Mouse (Mus musculus): Measurements from ENCODE around the gene Gas2l1. TPM values are rescaled to one million over a fixed set of nuclear protein-coding genes. Genes with fewer than 3 reads are reported as not detected.
"Not testable (repeated sequence)": the region's sequence is repeated elsewhere in the genome, so short reads cannot be mapped to it uniquely, and the experiment has no call there.

Gas2l1 gene
- polyA plus RNA-seq, 1 experiment: 1,288 TPM

DNA sequence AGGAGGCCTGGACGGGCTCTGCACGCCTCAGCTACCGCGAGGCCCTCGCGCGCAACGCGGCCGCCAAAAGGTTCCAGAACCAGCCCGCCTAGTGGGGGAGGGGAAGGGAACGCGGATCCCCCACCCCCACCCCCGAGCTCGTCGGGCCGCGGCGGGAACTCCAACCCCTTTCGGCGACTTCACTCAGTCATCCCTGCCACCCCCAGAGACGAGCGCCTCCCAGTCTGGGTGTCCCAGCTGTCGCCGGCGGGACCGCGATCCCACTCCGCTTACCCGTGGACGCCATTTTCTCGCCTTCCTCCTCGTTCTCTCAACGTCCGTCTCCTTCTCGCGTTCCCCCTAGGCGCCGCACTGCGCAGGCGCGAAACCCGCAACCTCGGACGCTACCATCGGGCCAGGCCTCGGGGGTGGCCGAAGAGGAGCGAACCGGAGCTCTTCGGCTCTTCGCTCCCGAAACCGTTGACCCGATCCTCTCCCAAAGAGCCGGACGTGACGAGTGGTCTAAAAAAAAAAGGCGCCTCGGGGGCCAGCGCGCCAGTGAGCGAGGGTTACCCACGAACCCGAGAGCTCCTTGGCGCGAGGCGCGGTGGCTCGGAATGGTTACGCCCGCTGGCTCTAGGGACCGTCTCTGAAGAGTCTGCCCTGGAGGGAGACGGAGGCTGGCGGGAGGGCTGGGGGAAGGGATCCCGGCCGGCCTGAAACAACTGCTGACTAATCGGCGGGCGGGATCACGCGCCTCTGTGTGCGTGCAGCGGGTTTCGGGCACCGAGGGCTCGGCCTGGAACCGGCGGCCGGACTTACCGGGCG, 33.8 kb upstream of the Gas2l1 start, which contains the start of the genes Rhbdd3 and Ewsr1:
Rhbdd3 (plus strand) TSS at position 191 of the 807 bp plus-strand sequence.
Ewsr1 (minus strand) TSS at position 531 of the 807 bp plus-strand sequence.
- TF ChIP-seq FLI1 (IDR thresholded peaks at IDR 0.05; ENCODE audit: low read length): no peak
- TF ChIP-seq GATA1 (IDR thresholded peaks at IDR 0.05; ENCODE audit: borderline replicate concordance, low read length): no peak
- H3K9me3 ChIP-seq: no peaks in the 10 kb centered on the region
- H3K27me3 ChIP-seq (replicated peaks): no peaks in the 10 kb centered on the region
- peak within 1 kb of the TSS; percentile 98 for H3K4me3 ChIP-seq (replicated peaks)
- H3K4me1 ChIP-seq: peaks cover 52% of the 10 kb centered on the region
- peaks cover 47% of the 10 kb centered on the region for H3K36me3 ChIP-seq (replicated peaks; ENCODE audit: low read length)

GRCm38 (mm10) chr11:5098035-5098735, 33.1 kb upstream of the Gas2l1 start:
- Histone ChIP-seq H3K27me3 (replicated peaks) (no peaks in the 10 kb centered on the region), H3K4me3 (replicated peaks) (peak overlapping the region; percentile 98), H3K9me3 (no peaks in the 10 kb centered on the region), H3K36me3 (replicated peaks; ENCODE audit: low read length) (peaks cover 47% of the 10 kb centered on the region), H3K4me1 (peaks cover 52% of the 10 kb centered on the region)
- no peak for TF ChIP-seq FLI1 (IDR thresholded peaks at IDR 0.05; ENCODE audit: low read length)
- no peak for TF ChIP-seq GATA1 (IDR thresholded peaks at IDR 0.05; ENCODE audit: borderline replicate concordance, low read length)

- peaks cover 47% of the 10 kb centered on the region for H3K36me3 ChIP-seq (replicated peaks; ENCODE audit: low read length)
- H3K4me1 ChIP-seq: peaks cover 45% of the 10 kb centered on the region
- no peaks in the 10 kb centered on the region for H3K9me3 ChIP-seq
- H3K4me3 ChIP-seq (replicated peaks): peak overlapping the region; percentile 98
- H3K27me3 ChIP-seq (replicated peaks): no peaks in the 10 kb centered on the region
- TF ChIP-seq GATA1 (IDR thresholded peaks at IDR 0.05; ENCODE audit: borderline replicate concordance, low read length) (no peak), FLI1 (IDR thresholded peaks at IDR 0.05; ENCODE audit: low read length) (no peak)
Measured at GRCm38 (mm10) chr11:5096480-5097020, 31.4 kb upstream of the Gas2l1 start.

- TF ChIP-seq FLI1 (IDR thresholded peaks at IDR 0.05; ENCODE audit: low read length): no peak
- TF ChIP-seq GATA1 (IDR thresholded peaks at IDR 0.05; ENCODE audit: borderline replicate concordance, low read length): no peak
- Histone ChIP-seq H3K27me3 (replicated peaks) (no peaks in the 10 kb centered on the region), H3K4me3 (replicated peaks) (peak overlapping the region; percentile 42), H3K9me3 (no peaks in the 10 kb centered on the region), H3K4me1 (peaks cover 38% of the 10 kb centered on the region), H3K36me3 (replicated peaks; ENCODE audit: low read length) (peaks cover 47% of the 10 kb centered on the region)
Measured at GRCm38 (mm10) chr11:5095877-5096276, 30.8 kb upstream of the Gas2l1 start.

DNA sequence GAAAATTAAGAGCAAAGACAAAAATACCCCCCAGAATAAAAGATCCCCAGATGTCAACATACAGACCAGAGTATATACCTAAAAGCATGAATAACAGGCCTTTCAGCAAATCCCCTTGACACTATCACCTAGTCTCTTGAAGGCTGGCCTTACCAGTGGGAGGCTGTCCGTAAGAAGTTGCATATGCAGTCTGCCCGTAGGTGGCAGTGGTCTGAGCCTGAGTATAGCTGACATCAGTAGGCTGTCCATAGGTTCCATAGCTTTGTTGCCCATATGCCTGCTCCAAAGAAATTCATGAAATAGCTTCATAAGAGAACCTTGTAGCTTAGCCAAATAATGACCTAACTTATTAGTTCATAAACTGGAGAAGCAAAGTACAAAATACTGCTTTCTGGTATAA, 26.6 kb upstream of the Gas2l1 start:
- Histone ChIP-seq H3K36me3 (replicated peaks; ENCODE audit: low read length) (peaks cover 87% of the 10 kb centered on the region), H3K4me1 (peaks cover 31% of the 10 kb centered on the region)

GRCm38 (mm10) chr11:5089147-5089546, 24.0 kb upstream of the Gas2l1 start:
- H3K4me1 ChIP-seq: peaks cover 24% of the 10 kb centered on the region
- no peaks in the 10 kb centered on the region for H3K27me3 ChIP-seq (replicated peaks)
- peaks cover 100% of the 10 kb centered on the region for H3K36me3 ChIP-seq (replicated peaks; ENCODE audit: low read length)
- no peaks in the 10 kb centered on the region for H3K9me3 ChIP-seq
- H3K4me3 ChIP-seq (replicated peaks): no peak overlapping the region
- TF ChIP-seq GATA1 (IDR thresholded peaks at IDR 0.05; ENCODE audit: borderline replicate concordance, low read length) (no peak), FLI1 (IDR thresholded peaks at IDR 0.05; ENCODE audit: low read length) (no peak)

More for the DNA sequence above, 26.6 kb upstream of the Gas2l1 start:
- TF ChIP-seq GATA1 (IDR thresholded peaks at IDR 0.05; ENCODE audit: borderline replicate concordance, low read length) (no peak), FLI1 (IDR thresholded peaks at IDR 0.05; ENCODE audit: low read length) (no peak)
- Histone ChIP-seq H3K27me3 (replicated peaks) (no peaks in the 10 kb centered on the region), H3K4me3 (replicated peaks) (no peak overlapping the region), H3K9me3 (no peaks in the 10 kb centered on the region)

DNA sequence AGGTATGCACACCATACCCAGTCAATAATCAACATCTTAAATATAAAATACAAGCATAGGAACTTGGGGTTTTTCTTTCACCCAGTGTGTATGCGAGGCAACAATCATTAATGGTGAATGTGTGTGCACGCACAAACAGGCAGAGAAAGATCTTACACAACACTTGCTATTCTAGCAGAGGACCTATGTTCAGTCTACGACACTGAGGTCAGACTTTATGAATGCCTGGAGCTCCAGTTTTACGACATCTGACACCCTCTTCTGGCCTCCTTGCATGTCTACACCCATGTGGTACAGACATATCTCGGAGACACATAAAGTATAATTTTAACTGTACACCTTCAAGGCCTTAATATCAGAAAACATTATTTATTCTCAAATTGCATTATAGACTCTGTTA, 11.7 kb upstream of the Gas2l1 start:
- not testable (repeated sequence) for H3K4me1 ChIP-seq; H3K4me3 ChIP-seq (replicated peaks); H3K9me3 ChIP-seq; H3K27me3 ChIP-seq (replicated peaks)
- peaks cover 84% of the 10 kb centered on the region for H3K36me3 ChIP-seq (replicated peaks; ENCODE audit: low read length)

DNA sequence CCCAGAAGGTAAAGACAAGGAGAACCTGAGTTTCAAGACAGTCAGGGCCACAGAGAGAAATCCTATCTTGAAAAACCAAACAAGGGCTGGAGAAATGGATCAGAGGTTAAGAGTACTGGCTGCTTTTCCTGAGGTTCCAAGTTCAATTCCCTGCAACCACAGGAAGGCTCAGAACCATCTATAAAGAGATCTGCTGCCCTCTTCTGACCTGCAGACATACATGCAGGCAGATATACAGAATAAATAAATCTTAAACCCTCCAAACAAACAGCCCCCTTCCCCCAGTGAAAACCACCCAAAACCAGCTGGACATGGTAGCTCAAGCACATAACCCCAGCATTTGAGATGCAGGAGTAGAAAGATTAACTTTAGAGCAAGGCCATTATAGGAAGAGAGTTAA, 10.6 kb upstream of the Gas2l1 start:
- H3K9me3 ChIP-seq: no peaks in the 10 kb centered on the region
- TF ChIP-seq GATA1 (IDR thresholded peaks at IDR 0.05; ENCODE audit: borderline replicate concordance, low read length): no peak
- TF ChIP-seq FLI1 (IDR thresholded peaks at IDR 0.05; ENCODE audit: low read length): no peak
- H3K4me1 ChIP-seq: peaks cover 17% of the 10 kb centered on the region
- no peaks in the 10 kb centered on the region for H3K27me3 ChIP-seq (replicated peaks)
- H3K4me3 ChIP-seq (replicated peaks): no peak overlapping the region
- peaks cover 84% of the 10 kb centered on the region for H3K36me3 ChIP-seq (replicated peaks; ENCODE audit: low read length)

DNA sequence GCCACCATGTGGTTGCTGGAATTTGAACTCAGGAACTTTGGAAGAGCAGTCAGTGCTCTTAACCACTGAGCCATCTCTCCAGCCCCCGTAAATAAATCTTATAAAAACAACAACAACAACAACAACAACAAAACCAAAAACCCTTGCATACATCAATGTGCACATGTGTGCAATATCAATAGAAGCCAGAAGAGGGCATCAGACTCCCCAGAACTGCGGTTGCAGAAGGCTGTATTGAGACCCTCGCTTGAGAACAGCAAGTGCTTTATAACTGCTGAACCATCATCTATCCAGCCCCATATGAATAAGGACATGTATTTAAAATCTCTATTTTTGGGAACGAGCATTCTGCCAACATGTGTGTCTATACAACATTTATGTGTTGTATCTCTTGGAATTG, 9.8 kb upstream of the Gas2l1 start:
- H3K4me1 ChIP-seq: peaks cover 26% of the 10 kb centered on the region
- H3K4me3 ChIP-seq (replicated peaks): no peak overlapping the region
- peaks cover 84% of the 10 kb centered on the region for H3K36me3 ChIP-seq (replicated peaks; ENCODE audit: low read length)
- H3K27me3 ChIP-seq (replicated peaks): no peaks in the 10 kb centered on the region
- no peaks in the 10 kb centered on the region for H3K9me3 ChIP-seq
- no peak for TF ChIP-seq GATA1 (IDR thresholded peaks at IDR 0.05; ENCODE audit: borderline replicate concordance, low read length)
- no peak for TF ChIP-seq FLI1 (IDR thresholded peaks at IDR 0.05; ENCODE audit: low read length)

All from megakaryocyte, embryonic 14.5 days (primary cell).